Mouse (Mus musculus) brain, embryonic 18.5 days (tissue): ENCODE measurements around the gene Nudt2.
"Not testable (repeated sequence)": the region's sequence is repeated elsewhere in the genome, so short reads cannot be mapped to it uniquely, and the experiment has no call there.

Source experiments
- DNase-seq: peaks from one replicate; pipeline ENCODE4 v3.0.0-alpha.2; 2012; ENCODE audit warnings: low read depth, low spot score

The Nudt2 gene

DNA sequence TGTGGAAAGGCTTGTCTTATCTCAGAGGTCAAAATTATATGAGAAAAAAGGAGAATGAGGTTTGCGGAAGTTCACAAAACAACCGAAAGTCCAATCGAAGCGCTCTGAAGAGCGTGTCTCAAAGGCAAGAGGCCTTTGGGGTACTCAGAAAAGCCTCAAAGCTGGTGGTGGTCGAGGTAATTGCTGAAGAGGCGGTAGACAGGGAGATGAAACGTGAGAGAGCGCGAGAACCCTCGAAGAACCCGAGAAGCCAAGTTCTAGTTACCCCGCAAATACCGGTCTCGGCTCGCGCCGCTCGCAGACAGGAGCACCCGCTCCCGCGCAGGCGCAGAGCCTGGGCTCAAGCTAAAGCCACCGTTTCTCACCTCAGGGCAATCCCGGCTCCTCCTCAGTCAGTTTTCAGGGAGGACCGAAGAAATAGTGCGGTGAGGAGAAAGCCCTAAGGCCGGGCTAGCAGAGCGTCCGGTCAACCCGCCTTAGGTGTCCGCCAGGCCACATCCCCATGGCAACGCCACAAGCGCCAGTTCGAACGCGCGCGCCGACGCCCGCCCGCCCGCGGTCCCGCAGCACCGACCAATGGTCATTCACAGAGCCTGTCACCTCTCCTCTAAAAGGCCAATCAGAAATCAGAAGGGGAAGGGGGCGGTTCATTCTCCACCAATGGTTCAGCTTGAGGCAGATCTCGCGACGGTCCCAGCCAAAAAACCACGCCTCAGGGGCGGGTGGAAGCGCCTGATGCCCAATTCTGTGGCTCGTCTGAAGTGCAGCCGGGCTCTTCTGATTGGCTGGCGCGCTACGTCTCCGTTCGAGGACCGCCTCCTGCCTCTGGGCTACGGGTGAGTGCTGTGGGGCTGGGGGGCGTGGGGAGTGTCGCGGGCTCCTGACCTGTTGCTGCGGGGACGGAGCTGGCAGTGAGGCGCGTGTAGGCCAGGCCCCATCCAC is at the start of gene Nudt2, which contains the start of gene Kif24:
Gene Nudt2, plus strand, starts transcription at position 807 of the 942 bp plus-strand sequence.
Gene Kif24, minus strand, starts transcription at position 543 of the 942 bp plus-strand sequence.
- DNase-seq = peak; percentile 98

DNA sequence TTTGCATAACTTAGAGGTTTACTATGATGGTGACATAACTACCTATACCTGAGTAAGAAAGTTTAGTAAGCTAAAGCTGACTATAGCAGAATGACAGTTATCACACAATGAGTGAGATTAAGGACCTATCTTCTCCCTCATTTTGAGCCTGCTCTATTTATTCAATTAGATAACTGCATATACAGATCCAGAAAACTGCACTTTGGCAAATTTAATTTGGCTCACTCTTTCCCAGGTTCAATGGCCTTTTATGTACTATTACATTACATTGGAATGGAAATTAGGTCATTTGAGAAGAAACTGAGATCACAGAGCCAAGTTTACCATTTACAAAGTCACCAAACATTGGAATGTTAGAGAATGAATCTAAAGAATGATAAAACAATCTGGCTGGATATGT is 48.0 kb upstream of the Nudt2 start:
- no peak for DNase-seq

GRCm38 (mm10) chr4:41438931-41439330 is 26.0 kb upstream of the Nudt2 start:
- DNase-seq = no peak

GRCm38 (mm10) chr4:41442790-41443302 is 22.1 kb upstream of the Nudt2 start:
- DNase-seq = no peak

DNA sequence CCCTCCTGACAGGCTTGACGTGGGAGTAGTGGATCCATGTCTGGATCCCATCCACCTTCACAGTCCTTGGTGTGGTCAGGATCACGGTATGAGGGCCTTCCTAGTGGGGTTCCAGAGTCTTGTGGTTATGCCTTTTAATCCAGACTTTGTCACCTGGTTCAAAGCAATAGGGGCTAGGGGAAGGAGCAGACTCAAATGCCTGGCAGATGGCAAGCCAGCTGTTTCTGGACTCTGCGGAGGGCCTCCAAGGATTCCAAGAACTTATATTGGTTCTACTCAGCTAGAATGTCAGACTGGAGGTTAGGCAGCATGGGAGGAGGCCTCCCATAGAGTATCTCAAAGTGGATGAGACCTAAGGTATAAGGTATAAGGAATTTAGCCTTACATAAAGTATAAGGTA is 17.4 kb upstream of the Nudt2 start:
- no peak for DNase-seq

GRCm38 (mm10) chr4:41460690-41461089 is 4.3 kb upstream of the Nudt2 start:
- no peak for DNase-seq

DNA sequence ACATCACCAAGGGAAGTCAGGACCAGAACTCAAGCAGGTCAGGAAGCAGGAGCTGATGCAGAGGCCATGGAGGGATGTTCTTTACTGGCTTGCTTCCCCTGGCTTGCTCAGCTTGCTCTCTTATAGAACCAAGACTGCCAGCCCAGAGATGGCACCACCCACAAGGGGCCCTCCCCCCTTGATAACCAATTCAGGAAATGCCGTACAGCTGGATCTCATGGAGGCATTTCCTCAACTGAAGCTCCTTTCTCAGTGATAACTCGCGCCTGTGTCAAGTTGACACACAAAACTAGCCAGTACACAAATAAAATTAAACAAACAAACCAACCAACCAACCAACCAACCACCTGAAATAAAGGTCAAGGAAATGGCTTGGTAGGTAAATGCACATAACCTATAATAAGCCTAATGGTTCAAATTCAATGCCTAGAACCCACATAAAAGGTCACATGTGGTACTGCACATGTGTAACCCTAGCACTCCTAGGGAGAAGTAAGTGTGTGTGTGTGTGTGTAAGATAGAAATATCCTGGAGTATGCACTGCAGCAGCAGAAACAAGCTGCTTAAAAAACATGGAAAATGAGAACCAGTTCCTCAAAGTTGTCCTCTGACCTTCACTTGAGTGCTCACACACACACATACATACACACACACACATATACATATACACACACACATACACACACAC is 1.8 kb upstream of the Nudt2 start:
- not testable (repeated sequence) for DNase-seq

- DNase-seq = no peak
These were observed 325 bp downstream of the Nudt2 start for GRCm38 (mm10) chr4:41465287-41465665.

DNA sequence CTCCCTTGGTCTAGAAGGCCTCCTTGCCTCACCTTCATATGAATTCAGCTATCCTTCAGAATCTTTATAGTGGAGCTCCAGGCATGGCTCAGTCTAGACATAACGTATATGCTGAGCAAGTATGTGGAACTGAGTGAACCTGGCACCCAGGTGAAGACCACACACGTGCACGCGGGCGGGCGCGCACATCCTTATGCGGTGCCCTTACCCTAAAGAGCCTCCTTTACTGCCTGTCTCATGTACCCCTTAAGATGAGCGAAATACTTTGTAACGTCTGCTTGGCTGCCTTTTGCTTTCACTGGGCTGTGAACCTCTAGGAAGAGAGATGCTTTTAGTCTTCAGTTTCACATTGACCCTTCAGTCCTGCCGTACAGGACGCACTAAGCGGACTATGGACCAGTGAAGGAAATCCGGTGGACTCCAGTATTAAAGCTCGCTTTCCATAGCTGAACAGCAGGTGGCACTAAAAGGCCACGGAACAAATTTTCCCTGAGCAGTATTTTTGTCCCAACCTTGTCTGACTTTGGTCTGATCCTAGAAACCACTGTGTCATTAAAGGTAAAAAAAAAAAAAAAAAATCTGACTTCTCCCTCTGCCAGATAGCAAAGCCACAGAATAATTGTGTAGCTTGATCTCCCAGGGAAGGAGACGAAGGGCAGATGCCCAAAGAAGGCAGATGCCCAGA is 3.6 kb downstream of the Nudt2 start:
- DNase-seq = peak; percentile 30

- no peak for DNase-seq
These were observed 4.2 kb downstream of the Nudt2 start for GRCm38 (mm10) chr4:41469199-41469598.

GRCm38 (mm10) chr4:41470051-41470683 is 5.2 kb downstream of the Nudt2 start:
- peak; percentile 67 for DNase-seq

DNA sequence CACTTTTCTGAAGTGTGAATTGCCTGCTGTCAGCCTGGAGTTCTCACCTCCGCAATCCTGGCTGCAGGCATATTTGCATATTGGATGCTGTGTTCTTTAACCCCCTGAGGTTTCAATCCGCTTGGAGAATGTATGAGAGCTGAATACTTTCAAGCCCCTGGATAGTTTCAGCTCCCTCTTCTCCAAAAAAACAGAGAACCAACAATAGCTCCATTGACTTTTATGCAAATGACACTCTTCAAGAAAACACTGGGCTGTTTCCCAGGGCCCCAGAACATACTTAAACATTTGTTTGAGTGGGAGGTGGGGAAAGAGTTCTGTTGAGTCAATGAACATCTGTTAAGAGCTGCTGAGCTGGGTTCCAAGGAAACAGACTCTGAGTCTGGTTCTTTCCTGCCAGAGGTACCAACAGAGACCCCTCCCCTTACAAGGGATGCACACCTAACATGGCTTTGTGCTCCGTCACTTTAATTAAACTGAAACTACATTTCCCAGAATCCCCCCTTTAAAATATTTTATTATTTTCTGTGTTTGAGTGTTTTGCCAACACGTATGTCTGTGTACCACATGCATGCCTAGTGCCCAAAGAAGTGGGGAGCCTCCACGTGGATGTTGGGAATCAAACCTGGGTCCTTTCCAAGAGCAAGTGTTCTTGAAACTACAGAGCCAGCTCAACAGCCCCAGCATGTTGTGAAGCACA is 5.9 kb downstream of the Nudt2 start:
- no peak for DNase-seq

- no peak for DNase-seq
These were observed 6.4 kb downstream of the Nudt2 start for GRCm38 (mm10) chr4:41471384-41471689.

DNA sequence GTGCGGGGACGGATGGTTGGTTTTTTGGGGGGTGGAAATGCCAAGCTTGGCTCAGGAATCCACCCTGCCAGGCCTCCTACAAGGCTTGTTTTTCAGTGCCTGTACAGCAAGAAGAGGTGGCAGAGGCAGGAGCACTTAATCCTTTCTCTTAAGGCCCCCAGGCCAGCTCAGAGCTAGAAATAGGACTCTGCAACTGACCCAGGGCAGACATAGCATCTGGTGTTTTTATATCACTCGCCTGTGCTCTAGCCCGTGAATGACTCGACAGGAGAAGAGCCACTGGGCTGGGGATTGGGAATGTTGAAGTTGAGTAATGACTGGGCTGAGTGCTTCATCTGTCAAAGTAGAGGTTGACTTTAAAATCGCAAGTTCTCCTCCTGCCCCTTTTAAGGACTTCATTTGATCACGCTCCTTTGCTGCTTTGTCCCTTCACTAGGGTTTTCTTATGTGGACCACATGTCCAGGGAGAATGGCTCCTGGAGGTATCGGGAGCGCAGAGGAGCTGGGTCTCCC is 12.8 kb downstream of the Nudt2 start:
- no peak for DNase-seq

GRCm38 (mm10) chr4:41478751-41479455 is 14.0 kb downstream of the Nudt2 start:
- no peak for DNase-seq

DNA sequence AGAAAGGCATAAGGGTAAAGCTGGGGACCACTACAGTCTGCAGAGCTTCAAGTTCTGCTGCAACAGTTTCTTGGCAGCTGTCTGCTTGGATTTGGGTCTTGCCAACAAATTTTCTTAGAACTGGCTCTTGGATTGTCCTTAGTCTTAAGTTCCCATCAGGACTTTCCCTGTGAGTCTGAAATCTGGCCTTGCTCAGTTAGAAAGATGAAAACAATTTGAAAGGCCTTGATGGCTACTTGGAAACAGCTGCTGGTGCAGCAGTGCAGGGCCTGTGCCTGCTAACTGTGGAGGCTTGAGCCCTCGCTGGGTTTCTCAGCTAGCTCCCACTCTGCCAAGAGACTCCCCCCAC is 14.5 kb downstream of the Nudt2 start:
- no peak for DNase-seq

DNA sequence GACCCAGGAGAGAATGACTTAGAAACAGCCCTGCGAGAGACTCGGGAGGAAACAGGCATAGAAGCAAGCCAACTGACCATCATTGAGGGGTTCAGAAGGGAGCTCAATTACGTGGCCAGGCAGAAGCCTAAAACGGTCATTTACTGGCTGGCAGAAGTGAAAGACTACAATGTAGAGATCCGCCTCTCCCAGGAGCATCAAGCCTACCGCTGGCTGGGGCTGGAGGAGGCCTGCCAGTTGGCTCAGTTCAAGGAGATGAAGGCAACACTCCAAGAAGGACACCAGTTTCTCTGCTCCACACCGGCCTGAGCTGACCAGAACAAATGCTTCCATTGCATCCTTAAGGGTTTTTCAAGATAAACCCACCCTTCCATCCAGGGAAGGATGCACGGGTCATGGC is 15.3 kb downstream of the Nudt2 start:
- DNase-seq = no peak

DNA sequence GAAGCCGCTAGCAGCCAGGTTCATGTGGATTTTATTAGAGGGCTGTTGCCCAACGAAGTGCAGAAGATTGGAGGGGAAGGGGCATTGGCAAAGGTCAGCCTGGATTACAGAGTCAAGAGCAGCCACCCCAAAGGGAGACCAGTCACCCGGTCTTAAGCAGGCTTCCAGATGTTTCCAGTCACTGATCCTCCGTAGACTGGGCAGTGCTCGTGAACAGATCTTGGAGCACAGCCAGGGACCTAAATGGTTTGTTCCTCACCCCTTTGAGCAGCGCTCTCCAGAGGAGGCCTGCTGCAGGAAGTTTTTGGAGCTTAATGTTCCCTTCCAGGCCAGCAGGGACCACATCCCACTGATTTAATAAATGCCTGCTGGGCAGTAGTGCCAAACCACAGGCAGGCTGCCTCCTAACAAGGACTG is 16.7 kb downstream of the Nudt2 start:
- no peak for DNase-seq

- no peak for DNase-seq
These were observed 28.0 kb downstream of the Nudt2 start for GRCm38 (mm10) chr4:41492951-41493350.

DNA sequence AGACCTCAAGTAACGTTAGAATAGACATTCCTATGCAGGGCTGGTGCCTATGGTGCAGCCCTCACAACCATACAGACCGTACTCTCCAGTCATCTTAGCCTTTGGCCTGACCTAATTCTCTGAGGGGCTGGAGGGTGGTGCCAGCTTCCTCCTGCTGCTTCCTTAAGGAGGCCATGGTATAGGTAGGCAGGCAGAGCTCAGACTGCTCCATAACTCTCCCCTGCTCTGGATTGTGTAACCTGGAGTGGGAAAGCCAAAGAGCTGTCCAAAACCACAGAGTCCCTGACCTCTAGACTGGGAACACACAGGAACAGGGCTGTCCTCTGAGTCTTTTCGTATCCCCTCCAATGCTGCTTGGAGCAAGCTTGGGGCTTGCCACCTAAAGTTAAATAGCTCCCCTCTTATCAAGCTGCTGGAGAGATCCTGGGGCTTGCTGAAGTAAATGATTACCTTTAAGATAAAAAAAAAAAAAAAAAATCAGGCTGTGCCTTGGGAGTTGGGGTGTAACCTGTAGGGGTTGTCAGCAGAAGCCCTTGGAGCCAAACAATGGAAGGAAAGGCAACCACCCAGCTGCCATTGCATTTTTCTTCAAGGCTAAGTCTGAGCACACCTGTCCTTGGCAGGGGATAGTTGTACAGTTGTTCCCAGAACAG is 28.6 kb downstream of the Nudt2 start:
- DNase-seq = no peak
